Mouse (Mus musculus) limb, embryonic 11.5 days (tissue): ENCODE measurements at regions not wholly inside any gene's neighbourhood (a gene's known extent, or its start where the extent isn't known, plus 50 kb on each side); places are given as distances from the start of the nearest gene placed in this dataset.

Experiments
- ATAC-seq: fragments of 200-750 bp; cut with Nextera tagmentation; 2 replicates; pipeline ENCODE4 v1.8.0; 2017; ENCODE audit warnings: low read depth; ENCODE audit not compliant: insufficient number of reproducible peaks, low FRiP score, low TSS enrichment
- DNase-seq: peaks from one replicate; pipeline ENCODE4 v3.0.0-alpha.2; 2015; ENCODE audit warnings: low spot score
- H3K27ac ChIP-seq: fragments of 300-500 bp; sonication (generic); replicated peaks from 2 replicates; pipeline ENCODE4 v1.5.1; 2014; ENCODE audit warnings: low read depth, mild to moderate bottlenecking, low read length
- H3K27me3 ChIP-seq: fragments of 300-500 bp; sonication (generic); 2 replicates; pipeline ENCODE4 v1.6.1; 2014; ENCODE audit warnings: mild to moderate bottlenecking, low read length, mixed read lengths; ENCODE audit not compliant: control insufficient read depth, insufficient read depth
- H3K36me3 ChIP-seq: fragments of 300-500 bp; sonication (generic); 2 replicates; pipeline ENCODE4 v1.6.1; 2014; ENCODE audit warnings: mild to moderate bottlenecking, low read length, moderate library complexity, mixed read lengths; ENCODE audit not compliant: control insufficient read depth, insufficient read depth
- H3K4me1 ChIP-seq: fragments of 300-500 bp; sonication (generic); 2 replicates; pipeline ENCODE4 v1.6.1; 2014; ENCODE audit warnings: low read length, mixed read lengths; ENCODE audit not compliant: control insufficient read depth, insufficient read depth
- H3K4me2 ChIP-seq: fragments of 300-500 bp; sonication (generic); 2 replicates; pipeline ENCODE4 v1.6.1; 2014; ENCODE audit warnings: low read depth, mild to moderate bottlenecking, moderate library complexity; ENCODE audit not compliant: severe bottlenecking
- H3K4me3 ChIP-seq: fragments of 300-500 bp; sonication (generic); 2 replicates; pipeline ENCODE4 v1.5.1; 2014; ENCODE audit warnings: low read depth, low read length
- H3K9ac ChIP-seq: fragments of 300-500 bp; sonication (generic); 2 replicates; pipeline ENCODE4 v1.6.1; 2014; ENCODE audit warnings: mild to moderate bottlenecking, low read length
- H3K9me3 ChIP-seq: fragments of 300-500 bp; sonication (generic); 2 replicates; pipeline ENCODE4 v1.6.1; 2016; ENCODE audit warnings: low read length; ENCODE audit not compliant: control insufficient read depth
- WGBS: fragments of 180-500 bp; shearing (Covaris S2); extraction: QIAGEN DNeasy Blood & Tissue Kit; methylation state at CpG from one replicate; pipeline ENCODE4 v1.1.7; 2014; 5-methylcytosine and 5-hydroxymethylcytosine counted together

- DNase-seq (no peak), ATAC-seq (no peak)
- Histone ChIP-seq H3K4me2 (no peak overlapping the region), H3K9ac (no peak overlapping the region), H3K27me3 (no peaks in the 10 kb centered on the region), H3K36me3 (no peaks in the 10 kb centered on the region), H3K4me3 (no peak overlapping the region), H3K4me1 (no peaks in the 10 kb centered on the region), H3K27ac (no peak overlapping the region), H3K9me3 (no peaks in the 10 kb centered on the region)
- WGBS = 90% methylated on average over 2 of the region's 2 CpGs
Measured at GRCm38 (mm10) chr4:105925506-105925905, 135.8 kb downstream of the Gm12728 start.

DNA sequence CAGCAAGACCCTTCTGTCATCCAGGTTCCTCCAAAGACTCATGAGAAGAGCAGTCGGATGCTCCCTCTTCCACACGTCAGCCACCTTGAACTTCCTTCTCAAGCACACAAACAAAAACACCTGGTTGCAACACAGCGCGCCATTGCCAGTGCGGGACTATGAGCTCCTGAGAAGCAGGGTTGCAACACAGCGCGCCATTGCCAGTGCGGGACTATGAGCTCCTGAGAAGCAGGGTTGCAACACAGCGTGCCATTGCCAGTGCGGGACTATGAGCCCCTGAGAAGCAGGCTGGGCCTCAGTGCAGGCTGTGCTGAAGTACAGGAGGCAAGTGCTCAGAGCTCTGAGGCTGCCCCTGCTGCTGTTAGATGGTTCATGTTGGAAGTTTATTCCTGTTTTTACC, 140.0 kb downstream of the Gm12728 start:
- 93% methylated on average over 10 of the region's 10 CpGs for WGBS

GRCm38 (mm10) chr4:105934971-105935370, 145.3 kb downstream of the Gm12728 start:
- Histone ChIP-seq H3K9ac (no peak overlapping the region), H3K9me3 (no peaks in the 10 kb centered on the region), H3K27ac (no peak overlapping the region), H3K4me1 (peaks cover 3% of the 10 kb centered on the region; the same call in 1 of the 2 replicates), H3K4me2 (no peak overlapping the region), H3K27me3 (no peaks in the 10 kb centered on the region), H3K4me3 (no peak overlapping the region), H3K36me3 (no peaks in the 10 kb centered on the region)
- no peak for DNase-seq
- 80% methylated on average over 4 of the region's 4 CpGs for whole genome bisulfite sequencing
- ATAC-seq = no peak

More for the DNA sequence above, 140.0 kb downstream of the Gm12728 start:
- no peaks in the 10 kb centered on the region for H3K36me3 ChIP-seq
- H3K27ac ChIP-seq = no peak overlapping the region
- H3K9me3 ChIP-seq = no peaks in the 10 kb centered on the region
- ATAC-seq = no peak
- H3K4me2 ChIP-seq = no peak overlapping the region
- no peak overlapping the region for H3K9ac ChIP-seq
- no peaks in the 10 kb centered on the region for H3K4me1 ChIP-seq
- DNase-seq = no peak
- no peaks in the 10 kb centered on the region for H3K27me3 ChIP-seq
- H3K4me3 ChIP-seq = no peak overlapping the region

GRCm38 (mm10) chr4:105936755-105937514, 147.3 kb downstream of the Gm12728 start:
- no peak overlapping the region for H3K4me3 ChIP-seq
- no peak overlapping the region for H3K4me2 ChIP-seq
- no peak for ATAC-seq
- no peak for DNase-seq
- no peak overlapping the region for H3K27ac ChIP-seq
- H3K9me3 ChIP-seq = no peaks in the 10 kb centered on the region
- 90% methylated on average over 7 of the region's 7 CpGs for WGBS
- H3K9ac ChIP-seq = no peak overlapping the region
- no peaks in the 10 kb centered on the region for H3K27me3 ChIP-seq
- peaks cover 3% of the 10 kb centered on the region; the same call in 1 of the 2 replicates for H3K4me1 ChIP-seq
- no peaks in the 10 kb centered on the region for H3K36me3 ChIP-seq

- H3K27ac ChIP-seq = no peak overlapping the region
- H3K4me3 ChIP-seq = no peak overlapping the region
- no peak overlapping the region for H3K9ac ChIP-seq
- no peaks in the 10 kb centered on the region for H3K36me3 ChIP-seq
- H3K9me3 ChIP-seq = no peaks in the 10 kb centered on the region
- no peak overlapping the region for H3K4me2 ChIP-seq
- DNase-seq (no peak), ATAC-seq (no peak)
- peaks cover 3% of the 10 kb centered on the region; the same call in 1 of the 2 replicates for H3K4me1 ChIP-seq
- 89% methylated on average over 6 of the region's 6 CpGs for WGBS
- H3K27me3 ChIP-seq = no peaks in the 10 kb centered on the region
Measured at GRCm38 (mm10) chr4:105937587-105937986, 147.9 kb downstream of the Gm12728 start.

DNA sequence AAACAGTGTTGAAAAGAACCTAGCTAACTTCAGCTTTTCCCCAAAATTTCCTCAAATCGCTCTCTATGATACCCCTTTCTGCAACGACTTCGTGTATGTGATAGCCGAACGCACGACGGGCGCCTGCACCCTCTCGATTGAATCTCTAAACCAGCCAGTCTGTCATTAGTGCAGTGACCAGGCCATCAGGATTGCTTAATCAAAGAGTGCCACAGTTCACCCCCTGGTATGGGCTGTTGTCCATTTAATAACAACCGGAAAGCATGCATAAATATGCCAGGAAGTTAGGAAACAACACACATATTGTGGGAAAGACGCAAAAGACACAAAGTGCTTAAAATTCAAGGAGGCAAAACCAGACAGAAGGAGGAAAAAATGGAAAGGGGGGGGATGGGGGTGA, 149.2 kb downstream of the Gm12728 start:
- 88% methylated on average over 11 of the region's 11 CpGs for WGBS
- no peak overlapping the region for H3K4me2 ChIP-seq
- H3K27me3 ChIP-seq = no peaks in the 10 kb centered on the region
- DNase-seq = no peak
- H3K9ac ChIP-seq = no peak overlapping the region
- H3K4me3 ChIP-seq = no peak overlapping the region
- ATAC-seq = no peak
- no peaks in the 10 kb centered on the region for H3K36me3 ChIP-seq
- peaks cover 4% of the 10 kb centered on the region for H3K4me1 ChIP-seq
- H3K27ac ChIP-seq = no peak overlapping the region
- no peaks in the 10 kb centered on the region for H3K9me3 ChIP-seq

DNA sequence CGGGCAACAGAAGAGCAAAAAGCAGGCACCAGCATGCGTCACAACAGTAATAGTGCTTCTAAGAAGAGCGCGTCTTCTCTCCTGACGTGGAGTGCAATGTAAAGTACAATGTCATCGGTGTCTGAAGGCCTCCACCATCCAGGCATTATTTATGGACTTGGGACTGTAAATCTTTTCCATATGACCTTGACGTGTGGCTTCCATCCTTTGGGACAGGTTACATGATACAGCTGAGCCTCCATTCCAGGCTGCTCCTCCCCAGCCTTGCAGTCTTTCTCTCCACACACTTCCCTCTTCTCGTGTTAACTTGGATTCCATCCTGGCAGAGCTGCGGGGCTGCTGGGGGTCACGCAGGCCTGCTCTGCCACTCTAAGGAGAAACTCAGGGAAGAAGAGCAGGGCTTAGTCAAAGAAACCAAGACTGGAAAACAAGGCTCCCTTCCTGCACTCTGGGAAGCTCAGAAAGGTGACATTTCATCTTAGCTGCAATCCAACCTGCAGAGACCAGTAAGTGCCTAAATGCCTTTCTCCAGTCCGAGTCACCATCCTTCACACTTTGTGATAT, 150.0 kb downstream of the Gm12728 start:
- Histone ChIP-seq H3K4me3 (no peak overlapping the region), H3K27ac (no peak overlapping the region), H3K36me3 (no peaks in the 10 kb centered on the region), H3K9ac (no peak overlapping the region), H3K27me3 (no peaks in the 10 kb centered on the region), H3K4me2 (no peak overlapping the region), H3K4me1 (peaks cover 5% of the 10 kb centered on the region), H3K9me3 (no peaks in the 10 kb centered on the region)
- no peak for ATAC-seq
- WGBS = 68% methylated on average over 11 of the region's 11 CpGs
- no peak for DNase-seq

- no peak for ATAC-seq
- Histone ChIP-seq H3K4me3 (no peak overlapping the region), H3K27ac (no peak overlapping the region)
Measured at GRCm38 (mm10) chr4:105940891-105941290, 151.2 kb downstream of the Gm12728 start.

More at GRCm38 (mm10) chr4:105940891-105941290, 151.2 kb downstream of the Gm12728 start:
- DNase-seq = no peak
- 84% methylated on average over 7 of the region's 7 CpGs for WGBS
- H3K9ac ChIP-seq = no peak overlapping the region
- H3K9me3 ChIP-seq = no peaks in the 10 kb centered on the region
- no peaks in the 10 kb centered on the region for H3K36me3 ChIP-seq
- no peaks in the 10 kb centered on the region for H3K27me3 ChIP-seq
- peaks cover 5% of the 10 kb centered on the region for H3K4me1 ChIP-seq
- H3K4me2 ChIP-seq = no peak overlapping the region
